Mouse (Mus musculus) small intestine, adult 2 months (tissue): ENCODE results near the gene Epx.

ENCODE experiments used
- CTCF ChIP-seq: fragments of 200-500 bp; IDR thresholded peaks from 2 replicates; pipeline ENCODE4 v1.5.1; 2012; ENCODE audit warnings: low read depth, mild to moderate bottlenecking, control low read depth, inconsistent platforms, low read length, moderate library complexity, mixed read lengths; ENCODE audit not compliant: insufficient replicate concordance, insufficient read length; ENCODE audit errors: extremely low read depth
- POLR2A ChIP-seq: fragments of 200-500 bp; IDR thresholded peaks from 2 replicates; pipeline ENCODE4 v1.6.1; 2012; ENCODE audit warnings: low read depth, mild to moderate bottlenecking, control low read depth, inconsistent platforms, low read length, moderate library complexity

DNA sequence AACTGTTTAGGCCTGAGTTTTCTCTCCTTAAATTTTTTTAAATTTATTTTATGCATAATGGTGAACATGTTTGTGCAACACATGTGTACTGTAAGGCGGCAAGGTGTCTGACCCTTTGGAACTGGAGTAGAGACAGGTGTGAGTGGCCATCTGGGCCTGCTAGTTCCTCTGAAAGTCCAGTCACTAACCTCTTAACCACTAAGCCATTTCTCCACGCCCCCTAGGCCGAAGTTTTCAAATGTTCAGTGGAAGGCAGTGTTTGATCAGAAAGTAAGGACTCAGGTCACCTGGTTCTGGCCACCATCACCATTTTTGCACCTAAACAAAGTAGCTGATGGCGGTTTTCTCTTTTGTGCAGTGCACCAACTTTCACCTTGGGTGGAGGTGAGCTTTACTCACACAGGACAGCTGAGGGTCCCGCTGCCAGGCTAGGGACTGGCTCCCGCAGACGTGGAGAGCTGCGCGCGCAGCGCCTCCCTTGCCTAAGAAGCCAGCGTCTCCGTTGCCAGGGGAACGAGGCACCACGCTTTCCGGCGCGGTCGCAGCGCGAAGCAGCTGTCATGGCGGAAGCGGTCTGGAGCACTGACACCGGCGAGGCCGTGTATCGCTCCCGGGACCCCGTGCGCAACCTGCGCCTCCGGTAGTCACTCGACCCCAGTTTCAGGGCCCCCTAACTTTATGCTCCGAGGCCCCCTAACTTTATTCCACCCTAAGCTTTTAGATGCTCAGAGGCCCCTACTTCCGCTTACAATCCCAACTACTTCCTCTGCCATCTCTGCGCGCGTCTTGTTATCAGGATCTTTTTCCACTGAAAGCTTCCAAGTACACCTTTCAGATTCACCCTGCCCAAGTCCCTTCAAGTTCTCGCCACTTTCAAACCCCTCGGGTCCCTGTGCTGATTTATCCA, 22.4 kb downstream of the Epx start, which contains the start of gene Mks1:
- TF ChIP-seq POLR2A (peak; percentile 77), CTCF (no peak)
